Mouse (Mus musculus): ENCODE measurements at regions not wholly inside any gene's neighbourhood (a gene's known extent, or its start where the extent isn't known, plus 50 kb on each side); places are given as distances from the start of the nearest gene placed in this dataset.

DNA sequence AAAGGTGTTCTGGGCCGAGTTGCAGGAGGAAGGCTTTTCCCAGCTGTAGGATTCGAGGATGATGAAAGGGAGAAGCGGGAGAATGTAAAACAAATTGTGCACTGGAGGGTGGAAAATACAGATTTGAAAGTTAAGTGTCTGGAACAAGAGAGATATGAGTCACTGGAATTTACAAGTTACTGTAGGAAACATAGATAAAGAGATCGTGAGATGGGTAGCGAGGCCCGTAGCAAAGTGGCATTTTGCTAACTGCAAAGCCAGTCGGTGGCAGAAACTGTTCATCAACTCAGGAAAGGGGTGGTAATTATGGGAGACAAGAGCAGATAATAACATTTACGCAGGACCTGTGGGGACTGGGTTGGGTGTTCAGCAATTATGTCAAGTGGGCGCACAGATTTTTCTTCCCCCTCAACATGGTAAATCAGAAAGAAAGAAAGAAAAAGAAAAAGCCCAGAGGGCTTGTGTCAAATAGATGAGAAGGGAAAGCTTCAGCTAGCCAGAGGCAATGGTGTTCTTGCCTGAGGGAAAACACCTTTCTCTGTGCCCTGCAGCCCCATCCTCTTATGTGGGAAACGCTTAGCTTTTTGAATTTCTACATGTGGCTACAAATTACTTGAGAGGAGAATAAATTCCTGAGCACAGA, 87.2 kb downstream of the Foxb1 start:
- ATAC-seq (replicated peaks): no peak
- WGBS: 54% methylated on average over 10 of the region's 10 CpGs
- Histone ChIP-seq H3K36me3 (no peaks in the 10 kb centered on the region), H3K9me3 (no peaks in the 10 kb centered on the region), H3K9ac (replicated peaks) (no peak overlapping the region), H3K4me2 (replicated peaks) (no peak overlapping the region), H3K4me1 (peaks cover 25% of the 10 kb centered on the region), H3K4me3 (no peak overlapping the region), H3K27ac (replicated peaks) (no peak overlapping the region), H3K27me3 (peaks cover 78% of the 10 kb centered on the region)

DNA sequence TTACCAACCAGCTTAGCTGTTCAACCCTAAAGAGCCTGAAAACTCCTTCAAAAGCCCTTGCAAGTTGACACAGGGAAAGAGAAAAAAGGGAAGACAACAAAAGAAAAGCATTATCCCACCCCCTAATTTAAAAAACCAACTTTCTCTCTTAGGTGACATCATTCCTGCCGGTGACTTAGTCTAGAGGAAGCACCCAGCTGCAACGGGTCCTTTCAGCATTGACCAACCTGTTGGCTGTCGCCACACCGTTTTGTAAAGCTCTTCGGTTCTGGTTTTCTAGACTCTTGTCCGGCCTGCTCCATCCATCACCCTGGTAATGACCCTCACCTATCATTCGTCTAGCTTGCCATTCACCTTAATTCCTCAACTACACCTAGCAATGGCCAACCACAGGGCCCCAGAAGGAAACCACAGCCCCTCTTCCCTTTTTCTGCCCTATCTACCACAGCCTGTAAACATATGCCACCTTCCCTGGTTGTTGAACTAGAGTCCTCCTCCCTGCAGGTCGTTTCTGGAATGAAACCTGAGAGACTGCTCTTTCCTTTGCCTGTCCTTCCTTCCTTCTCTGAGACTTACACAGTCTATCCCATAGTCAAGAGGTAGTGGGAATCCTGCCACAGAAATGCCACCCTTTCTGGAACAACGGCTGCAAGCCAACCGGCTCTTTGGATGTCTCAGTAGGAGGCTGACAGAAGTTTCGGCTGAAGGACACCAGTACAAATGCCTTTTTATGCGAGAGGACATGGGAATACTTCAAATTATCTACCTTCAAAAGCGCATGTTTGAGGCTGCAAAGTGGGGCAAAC, 87.9 kb downstream of the Foxb1 start:
- H3K36me3 ChIP-seq: no peaks in the 10 kb centered on the region
- no peak for ATAC-seq (replicated peaks)
- WGBS: 60% methylated on average over 13 of the region's 13 CpGs
- H3K9ac ChIP-seq (replicated peaks): no peak overlapping the region
- no peak overlapping the region for H3K4me2 ChIP-seq (replicated peaks)
- H3K27me3 ChIP-seq: peaks cover 79% of the 10 kb centered on the region
- no peaks in the 10 kb centered on the region for H3K9me3 ChIP-seq
- peaks cover 25% of the 10 kb centered on the region for H3K4me1 ChIP-seq
- H3K27ac ChIP-seq (replicated peaks): no peak overlapping the region
- no peak overlapping the region for H3K4me3 ChIP-seq

DNA sequence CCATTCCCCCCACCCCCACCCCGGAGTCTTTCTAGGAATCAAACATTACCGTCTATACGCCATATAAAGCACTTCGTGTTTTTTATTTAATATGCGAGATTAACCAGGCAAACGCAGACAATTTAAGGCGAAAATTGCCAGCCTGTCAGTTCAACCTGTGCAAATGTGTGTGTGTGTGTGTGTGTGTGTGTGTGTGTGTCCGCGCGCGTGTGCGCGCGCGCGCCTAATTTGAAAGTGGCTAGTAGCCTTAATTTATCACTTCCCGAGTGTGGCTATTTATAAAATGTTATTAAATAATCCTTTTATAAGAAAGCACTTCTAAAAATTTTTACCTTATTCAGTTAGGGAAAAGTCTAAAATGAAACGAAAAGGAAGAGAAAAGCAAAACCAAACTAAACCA, 89.5 kb downstream of the Foxb1 start:
- Histone ChIP-seq H3K27me3 (peaks cover 82% of the 10 kb centered on the region), H3K9me3 (no peaks in the 10 kb centered on the region), H3K4me1 (peaks cover 30% of the 10 kb centered on the region), H3K27ac (replicated peaks) (no peak overlapping the region), H3K4me2 (replicated peaks) (peak overlapping the region; percentile 41), H3K9ac (replicated peaks) (no peak overlapping the region), H3K36me3 (no peaks in the 10 kb centered on the region), H3K4me3 (0 out of 2 replicates have a peak overlapping the region, but pooled peaks have one; percentile 27)
- ATAC-seq (replicated peaks): no peak
- 1% methylated on average over 18 of the region's 18 CpGs for WGBS

DNA sequence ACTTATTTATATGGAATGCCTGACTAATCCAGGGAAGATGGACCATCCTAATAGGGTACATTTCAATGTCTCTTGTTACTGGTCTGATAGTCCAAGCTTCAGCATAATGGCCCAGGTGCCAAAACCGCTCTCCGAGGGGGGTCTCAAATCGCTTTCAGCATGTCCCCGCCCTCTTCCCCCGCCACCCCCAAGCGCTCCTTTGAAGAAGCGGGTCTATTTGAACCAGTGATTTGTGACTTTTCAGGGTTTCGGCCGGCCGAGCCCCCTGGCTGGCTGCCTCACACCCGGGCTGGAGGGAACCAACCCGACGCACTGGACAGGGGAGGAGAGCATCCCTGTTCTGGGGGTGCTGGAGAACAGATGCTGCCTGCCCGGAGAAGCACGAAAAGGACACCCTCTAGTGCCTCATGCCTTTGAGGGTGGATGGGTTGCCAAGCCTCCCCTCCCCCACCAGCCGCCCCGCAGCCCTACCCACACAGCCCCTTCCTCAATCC, 90.1 kb downstream of the Foxb1 start:
- H3K9me3 ChIP-seq: no peaks in the 10 kb centered on the region
- WGBS: 0% methylated on average over 17 of the region's 17 CpGs
- H3K36me3 ChIP-seq: no peaks in the 10 kb centered on the region
- H3K4me3 ChIP-seq: peak overlapping the region; percentile 27
- peaks cover 30% of the 10 kb centered on the region for H3K4me1 ChIP-seq
- H3K27ac ChIP-seq (replicated peaks): no peak overlapping the region
- H3K27me3 ChIP-seq: peaks cover 81% of the 10 kb centered on the region
- no peak overlapping the region for H3K9ac ChIP-seq (replicated peaks)
- ATAC-seq (replicated peaks): peak; percentile 62; the same call in 1 of the 2 replicates
- peak overlapping the region; percentile 41 for H3K4me2 ChIP-seq (replicated peaks)

DNA sequence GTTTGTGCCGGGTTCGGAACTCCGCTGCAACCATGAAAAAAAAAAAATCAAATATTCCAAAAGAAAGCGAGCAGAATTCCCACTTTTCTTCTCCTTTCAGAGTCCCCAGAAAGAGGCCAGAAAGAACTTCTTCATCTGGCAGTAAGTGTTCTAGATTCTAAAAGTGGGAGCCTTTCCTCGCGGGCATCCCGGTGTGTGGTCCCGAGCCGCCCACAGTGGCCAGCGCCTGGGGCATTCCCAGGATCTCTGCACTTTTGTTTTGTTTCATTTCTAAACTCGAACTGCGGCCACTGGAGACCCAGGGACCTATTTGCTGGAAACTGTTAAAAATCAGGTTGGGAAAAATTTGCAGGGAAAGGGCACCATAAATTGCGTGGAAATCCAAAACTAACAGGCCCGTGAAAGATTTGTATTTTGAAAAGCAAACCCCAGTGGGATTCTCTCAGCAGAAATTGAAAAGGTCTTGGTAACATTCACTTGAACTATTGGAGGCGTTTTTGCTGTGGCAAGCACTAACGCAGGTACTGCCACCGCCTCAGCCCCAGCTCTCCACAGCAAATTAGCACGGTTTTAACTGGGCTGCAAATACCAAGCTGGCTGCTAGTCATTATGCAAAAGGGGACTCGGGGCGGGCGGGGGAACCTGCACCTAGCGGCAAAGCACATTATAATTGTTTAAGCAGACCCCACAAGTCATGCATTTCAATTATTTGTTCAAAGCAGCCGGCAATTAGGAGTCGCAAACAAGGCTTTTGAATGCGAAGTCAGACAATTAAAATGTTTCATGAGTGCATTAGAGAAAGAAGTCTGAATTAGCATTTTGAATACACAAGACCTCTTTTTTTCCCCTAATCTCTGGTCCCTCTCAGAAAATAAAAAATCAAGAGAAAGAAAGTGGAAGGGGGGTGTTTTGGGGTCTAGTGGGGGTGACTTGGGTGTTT, 90.9 kb downstream of the Foxb1 start:
- Histone ChIP-seq H3K4me3 (peak overlapping the region; percentile 27; the same call in 1 of the 2 replicates), H3K9ac (replicated peaks) (no peak overlapping the region), H3K27me3 (peaks cover 79% of the 10 kb centered on the region), H3K36me3 (no peaks in the 10 kb centered on the region), H3K4me2 (replicated peaks) (peak overlapping the region; percentile 41), H3K27ac (replicated peaks) (no peak overlapping the region), H3K9me3 (no peaks in the 10 kb centered on the region), H3K4me1 (peaks cover 30% of the 10 kb centered on the region)
- WGBS: 1% methylated on average over 25 of the region's 25 CpGs
- peak; percentile 65; the same call in 1 of the 2 replicates for ATAC-seq (replicated peaks)

DNA sequence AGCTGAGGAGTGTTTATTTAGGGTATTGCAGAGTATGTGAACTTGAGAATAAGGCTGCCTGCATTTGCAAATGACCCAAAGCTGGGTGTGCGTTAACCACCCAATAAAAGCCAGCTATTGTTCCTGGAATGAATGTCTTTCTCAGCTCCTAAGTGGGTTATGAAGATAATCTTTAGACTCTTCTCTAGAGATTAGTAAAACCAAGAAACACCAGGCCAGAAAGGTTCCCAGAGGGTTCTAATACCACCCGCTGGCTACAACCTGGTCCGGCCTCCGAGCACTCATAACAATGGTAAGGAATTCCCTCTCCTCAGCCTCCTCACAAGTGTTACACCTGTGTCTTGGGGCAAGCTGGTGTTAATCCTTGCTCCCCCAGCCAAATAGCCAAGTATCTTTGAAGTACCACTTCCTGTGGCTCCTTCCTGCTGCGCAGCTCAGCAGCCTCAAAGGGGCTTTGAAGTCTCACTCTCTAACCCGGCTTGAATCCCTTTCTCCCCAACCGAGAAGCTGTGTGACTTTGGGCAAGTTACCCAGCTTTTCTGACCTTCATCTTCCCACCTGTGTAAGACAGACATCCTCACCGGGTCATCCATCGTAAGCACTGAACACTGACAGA, 92.2 kb downstream of the Foxb1 start:
- 6% methylated on average over 9 of the region's 9 CpGs for WGBS
- Histone ChIP-seq H3K9me3 (no peaks in the 10 kb centered on the region), H3K4me2 (replicated peaks) (no peak overlapping the region), H3K27me3 (peaks cover 78% of the 10 kb centered on the region), H3K36me3 (no peaks in the 10 kb centered on the region), H3K27ac (replicated peaks) (no peak overlapping the region), H3K9ac (replicated peaks) (no peak overlapping the region), H3K4me3 (no peak overlapping the region), H3K4me1 (peaks cover 30% of the 10 kb centered on the region)
- ATAC-seq (replicated peaks): no peak

DNA sequence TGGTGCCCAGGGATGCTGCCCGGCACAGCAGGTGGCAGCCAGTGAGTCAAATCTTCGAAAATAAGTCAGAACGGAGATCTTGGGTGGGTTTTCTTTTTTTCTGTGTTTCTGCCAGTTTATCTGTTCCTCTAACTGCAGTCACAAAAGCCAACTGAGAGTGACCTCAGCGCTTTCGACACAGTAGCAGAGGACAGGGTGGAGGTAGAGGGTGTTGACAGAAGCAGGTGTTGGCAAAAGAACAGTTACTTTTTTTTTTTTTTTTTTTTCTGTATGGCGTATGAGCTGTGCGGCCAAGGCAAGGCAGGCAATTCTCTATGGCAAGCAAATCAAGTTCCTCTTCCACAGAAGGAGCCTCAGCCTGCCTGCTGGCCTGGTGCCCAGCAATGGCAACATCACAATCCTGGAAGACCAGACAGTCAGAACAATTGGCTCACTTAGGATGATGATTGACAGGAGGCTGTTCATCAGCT, 93.6 kb downstream of the Foxb1 start:
- 37% methylated on average over 7 of the region's 7 CpGs for WGBS
- no peak overlapping the region for H3K4me3 ChIP-seq
- no peak overlapping the region for H3K9ac ChIP-seq (replicated peaks)
- H3K4me2 ChIP-seq (replicated peaks): no peak overlapping the region
- ATAC-seq (replicated peaks): peak; percentile 66
- H3K27ac ChIP-seq (replicated peaks): no peak overlapping the region
- H3K9me3 ChIP-seq: no peaks in the 10 kb centered on the region
- H3K36me3 ChIP-seq: no peaks in the 10 kb centered on the region
- H3K27me3 ChIP-seq: peaks cover 72% of the 10 kb centered on the region
- H3K4me1 ChIP-seq: peaks cover 30% of the 10 kb centered on the region

DNA sequence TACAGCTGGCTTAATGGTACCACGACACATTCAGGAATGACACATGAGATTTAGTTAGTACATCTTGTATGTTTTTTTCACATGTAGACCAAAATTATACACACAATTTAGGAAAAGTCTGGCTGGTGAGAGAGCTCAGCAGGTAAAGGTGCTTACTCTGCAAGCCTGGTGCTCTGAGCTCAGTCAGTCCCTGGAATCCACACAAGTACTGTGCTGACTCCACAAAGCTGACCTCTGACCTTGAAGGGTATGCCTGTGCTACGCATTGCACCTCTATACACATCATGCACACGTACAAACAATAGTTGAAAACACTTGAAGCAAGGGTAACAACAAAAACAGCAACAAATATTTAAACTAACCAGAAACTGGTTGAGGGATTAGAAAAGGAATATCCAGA, 96.5 kb downstream of the Foxb1 start:
- no peak for ATAC-seq (replicated peaks)
- Histone ChIP-seq H3K27ac (replicated peaks) (no peak overlapping the region), H3K36me3 (no peaks in the 10 kb centered on the region), H3K4me3 (no peak overlapping the region), H3K9ac (replicated peaks) (no peak overlapping the region), H3K4me1 (peaks cover 9% of the 10 kb centered on the region; the same call in 1 of the 2 replicates), H3K27me3 (peaks cover 52% of the 10 kb centered on the region), H3K4me2 (replicated peaks) (no peak overlapping the region), H3K9me3 (no peaks in the 10 kb centered on the region)
- 90% methylated on average over 3 of the region's 3 CpGs for WGBS

DNA sequence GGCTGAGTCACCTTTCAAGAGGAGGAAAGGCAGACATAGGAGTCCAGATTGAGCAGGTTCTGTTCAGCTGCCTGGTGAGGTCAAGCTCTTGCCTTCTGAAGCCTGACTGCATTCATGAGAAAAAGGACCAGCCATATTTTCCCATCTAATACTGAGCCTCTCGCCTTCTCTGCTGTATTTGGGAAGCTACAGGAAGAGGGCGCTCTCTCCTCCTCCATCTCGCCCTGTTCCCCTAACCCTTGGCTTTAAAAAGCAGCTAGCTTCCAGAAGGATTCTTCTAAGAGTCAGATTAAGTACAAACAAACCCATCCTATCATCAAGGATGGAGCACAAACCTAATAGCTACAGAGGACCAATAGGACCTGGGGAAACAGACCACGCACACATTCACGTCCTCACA, 98.3 kb downstream of the Foxb1 start:
- H3K4me1 ChIP-seq: peaks cover 4% of the 10 kb centered on the region; the same call in 1 of the 2 replicates
- 32% methylated on average over 5 of the region's 5 CpGs for WGBS
- no peaks in the 10 kb centered on the region for H3K9me3 ChIP-seq
- H3K4me3 ChIP-seq: no peak overlapping the region
- no peaks in the 10 kb centered on the region for H3K36me3 ChIP-seq
- no peak for ATAC-seq (replicated peaks)
- H3K4me2 ChIP-seq (replicated peaks): no peak overlapping the region
- H3K9ac ChIP-seq (replicated peaks): no peak overlapping the region
- H3K27ac ChIP-seq (replicated peaks): no peak overlapping the region
- peaks cover 38% of the 10 kb centered on the region for H3K27me3 ChIP-seq

DNA sequence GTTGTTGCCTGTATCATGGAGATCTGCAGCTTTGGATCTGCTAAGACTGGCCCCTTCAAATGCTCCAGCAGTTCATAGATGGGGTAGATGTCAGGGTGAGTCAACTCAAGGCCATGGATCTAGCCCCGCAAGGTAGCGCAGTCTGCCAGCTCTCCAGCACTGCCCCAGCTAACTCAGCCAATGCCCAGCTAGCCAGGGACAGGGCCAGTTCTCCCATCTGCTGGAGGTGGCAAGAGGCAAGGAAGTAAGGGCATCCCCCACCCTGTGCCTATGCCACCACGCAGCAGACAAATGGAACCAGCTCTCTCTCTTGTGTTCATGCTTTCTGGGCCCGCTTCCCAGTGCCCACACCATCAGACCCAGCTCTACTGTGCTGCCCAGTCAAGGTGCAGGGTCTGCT, 102.5 kb downstream of the Foxb1 start:
- Histone ChIP-seq H3K27me3 (peaks cover 11% of the 10 kb centered on the region; the same call in 1 of the 2 replicates), H3K27ac (replicated peaks) (no peak overlapping the region), H3K4me3 (no peak overlapping the region), H3K9ac (replicated peaks) (no peak overlapping the region), H3K4me1 (no peaks in the 10 kb centered on the region), H3K9me3 (no peaks in the 10 kb centered on the region), H3K4me2 (replicated peaks) (no peak overlapping the region), H3K36me3 (no peaks in the 10 kb centered on the region)
- WGBS: 91% methylated on average over 4 of the region's 4 CpGs
- no peak for ATAC-seq (replicated peaks)

DNA sequence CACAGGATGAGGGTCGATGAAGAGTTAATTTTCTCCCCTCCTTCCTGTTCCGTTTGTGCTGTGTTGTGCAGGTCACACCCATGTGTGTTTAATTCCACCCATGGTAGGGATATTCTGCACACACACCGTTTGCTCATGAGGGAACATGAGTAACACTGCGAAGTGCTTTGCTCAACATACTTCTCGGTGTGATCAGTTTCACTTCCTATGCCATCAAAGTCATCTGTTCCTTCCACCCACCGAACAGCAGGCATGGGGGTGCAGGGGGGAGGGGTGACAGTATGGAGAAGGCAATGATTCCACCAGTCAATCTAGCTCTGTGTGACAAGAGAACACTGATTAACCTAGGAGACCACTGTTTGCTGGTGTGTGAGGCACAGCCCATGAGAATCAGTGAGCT, 104.7 kb downstream of the Foxb1 start:
- H3K27me3 ChIP-seq: peaks cover 4% of the 10 kb centered on the region; the same call in 1 of the 2 replicates
- H3K9me3 ChIP-seq: no peaks in the 10 kb centered on the region
- WGBS: 76% methylated on average over 6 of the region's 6 CpGs
- no peak overlapping the region for H3K4me3 ChIP-seq
- no peak overlapping the region for H3K9ac ChIP-seq (replicated peaks)
- ATAC-seq (replicated peaks): no peak
- H3K27ac ChIP-seq (replicated peaks): no peak overlapping the region
- H3K4me1 ChIP-seq: no peaks in the 10 kb centered on the region
- H3K4me2 ChIP-seq (replicated peaks): no peak overlapping the region
- no peaks in the 10 kb centered on the region for H3K36me3 ChIP-seq

All from forebrain, embryonic 15.5 days (tissue).